10 mouse cellular contexts compared by ENCODE assay signal in the genomic region with DNA sequence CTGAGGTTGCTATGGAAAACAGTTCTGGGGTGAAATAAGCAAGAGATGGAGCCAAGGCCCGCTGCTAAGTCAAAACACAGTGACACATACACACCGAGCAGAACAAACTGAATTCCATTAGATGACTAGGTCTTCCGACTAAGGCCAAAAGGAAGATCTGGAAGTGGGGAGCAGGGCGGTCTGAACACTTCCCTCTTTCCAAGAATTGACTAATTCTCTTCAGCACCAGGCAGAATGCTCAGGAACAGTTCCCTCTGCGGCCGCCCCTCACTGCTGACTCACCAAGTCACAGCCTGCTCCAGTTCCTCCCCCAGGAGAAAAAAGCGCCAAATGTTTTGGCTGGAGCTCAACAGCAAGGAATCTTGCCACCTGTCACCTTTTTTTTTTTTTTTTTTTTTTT.
A peak's percentile ranks its signal among the peaks of the same experiment; 100 is the strongest.
DNase-seq lines count a peak whose midpoint lies in the region; ATAC-seq and TF ChIP-seq lines count a peak whose summit lies in the region.
"Had no signal": no experiment of that assay in that cellular context is flagged by ENCODE, and none has a peak within 500 bp of the region (broad histone marks: within the 10 kb centered on the region; RNA-seq: fewer than 3 reads in every experiment).

No protein-coding gene starts in this region.

- no peak overlapping the region for H3K9ac ChIP-seq in midbrain, postnatal 0 days (replicated peaks; ENCODE audit: low read length, poor library complexity, severe bottlenecking)
- H3K9ac ChIP-seq in kidney, embryonic 16.5 days (replicated peaks; ENCODE audit: low read length), result no peak overlapping the region
- H3K9ac ChIP-seq: limb, embryonic 12.5 days had no signal

- H3K36me3 ChIP-seq in midbrain, embryonic 10.5 days, result no peaks in the 10 kb centered on the region
- no peaks in the 10 kb centered on the region for H3K36me3 ChIP-seq in midbrain, postnatal 0 days (ENCODE audit: insufficient read depth, low read length)
- H3K36me3 ChIP-seq in kidney, embryonic 16.5 days (ENCODE audit: insufficient read depth, low read length), result no peaks in the 10 kb centered on the region
- H3K36me3 ChIP-seq: limb, embryonic 12.5 days had no signal

- H3K4me3 ChIP-seq in midbrain, embryonic 10.5 days, result no peak overlapping the region
- no peak overlapping the region for H3K4me3 ChIP-seq in midbrain, postnatal 0 days (ENCODE audit: low read depth, low read length)
- H3K4me3 ChIP-seq in kidney, embryonic 16.5 days (ENCODE audit: low read length), result no peak overlapping the region
- H3K4me3 ChIP-seq: limb, embryonic 12.5 days had no signal

- peak; percentile 24 for DNase-seq in ovary, postnatal 36 days (ENCODE audit: low spot score)
- no peak for DNase-seq in ovary, postnatal 10 days (ENCODE audit: low spot score)
- DNase-seq in frontal cortex, postnatal 36 days (ENCODE audit: low spot score in 2 of 2), result peak; percentile 73 to 78
- DNase-seq in layer of hippocampus, postnatal 25 days (ENCODE audit: extremely low spot score in 1 of 2, low spot score in 1 of 2), result peak; percentile 17 to 21
- peak; percentile 74 for DNase-seq in right cerebral cortex, postnatal 25 days
- DNase-seq in midbrain, embryonic 10.5 days (ENCODE audit: low spot score), result no peak
- no peak for DNase-seq in midbrain, postnatal 0 days (ENCODE audit: low spot score)
- DNase-seq: midbrain, embryonic 14.5 days had no signal

- no peak for TF ChIP-seq CTCF in midbrain, postnatal 0 days (IDR thresholded peaks at IDR 0.05)

- no peak overlapping the region for H3K27ac ChIP-seq in midbrain, embryonic 10.5 days (replicated peaks)
- H3K27ac ChIP-seq in midbrain, postnatal 0 days (ENCODE audit: low read depth, low read length), result no peak overlapping the region
- no peak overlapping the region for H3K27ac ChIP-seq in kidney, embryonic 16.5 days (ENCODE audit: low read length)
- H3K27ac ChIP-seq: limb, embryonic 12.5 days had no signal

- no peaks in the 10 kb centered on the region for H3K4me1 ChIP-seq in midbrain, embryonic 10.5 days
- H3K4me1 ChIP-seq in midbrain, postnatal 0 days (ENCODE audit: insufficient read depth, low read length), result peaks cover 2% of the 10 kb centered on the region
- H3K4me1 ChIP-seq in kidney, embryonic 16.5 days (ENCODE audit: insufficient read depth, low read length), result no peaks in the 10 kb centered on the region
- H3K4me1 ChIP-seq: limb, embryonic 12.5 days had no signal

- H3K9me3 ChIP-seq in midbrain, embryonic 10.5 days (replicated peaks), result no peaks in the 10 kb centered on the region
- H3K9me3 ChIP-seq in midbrain, postnatal 0 days (ENCODE audit: low read length), result no peaks in the 10 kb centered on the region
- H3K9me3 ChIP-seq in kidney, embryonic 16.5 days (ENCODE audit: low read length), result no peaks in the 10 kb centered on the region
- H3K9me3 ChIP-seq: limb, embryonic 12.5 days had no signal

- no peaks in the 10 kb centered on the region for H3K27me3 ChIP-seq in midbrain, embryonic 10.5 days (ENCODE audit: low read depth, poor library complexity, severe bottlenecking)
- H3K27me3 ChIP-seq in midbrain, postnatal 0 days (ENCODE audit: insufficient read depth, low read length), result no peaks in the 10 kb centered on the region
- no peaks in the 10 kb centered on the region for H3K27me3 ChIP-seq in kidney, embryonic 16.5 days (ENCODE audit: insufficient read depth, low read length)
- H3K27me3 ChIP-seq: limb, embryonic 12.5 days had no signal

- no peak for ATAC-seq in midbrain, postnatal 0 days (ENCODE audit: low FRiP score)
- ATAC-seq in kidney, embryonic 16.5 days (ENCODE audit: low FRiP score, low TSS enrichment), result no peak

- 88% methylated on average over 7 of the region's 7 CpGs for WGBS in midbrain, embryonic 10.5 days
- WGBS in midbrain, postnatal 0 days, result 82% methylated on average over 7 of the region's 7 CpGs
- 84% methylated on average over 7 of the region's 7 CpGs for WGBS in kidney, embryonic 16.5 days

- H3K4me2 ChIP-seq in midbrain, postnatal 0 days (ENCODE audit: low read depth, low read length, poor library complexity, severe bottlenecking), result no peak overlapping the region
- no peak overlapping the region for H3K4me2 ChIP-seq in kidney, embryonic 16.5 days (replicated peaks; ENCODE audit: low read depth, low read length)
- H3K4me2 ChIP-seq: limb, embryonic 12.5 days had no signal

Comparison
In these comparisons a context has a peak if more than half of its experiments do, and no peak if none do; other contexts are left out.
1. DNase-seq: peak in ovary, postnatal 36 days (single experiment), frontal cortex, postnatal 36 days (2 of 2), layer of hippocampus, postnatal 25 days (2 of 2) and right cerebral cortex, postnatal 25 days (single experiment); none in ovary, postnatal 10 days (single experiment), midbrain, embryonic 10.5 days (single experiment) and midbrain, postnatal 0 days (single experiment).